27 mouse cellular contexts compared by ENCODE assay signal in the genomic region with DNA sequence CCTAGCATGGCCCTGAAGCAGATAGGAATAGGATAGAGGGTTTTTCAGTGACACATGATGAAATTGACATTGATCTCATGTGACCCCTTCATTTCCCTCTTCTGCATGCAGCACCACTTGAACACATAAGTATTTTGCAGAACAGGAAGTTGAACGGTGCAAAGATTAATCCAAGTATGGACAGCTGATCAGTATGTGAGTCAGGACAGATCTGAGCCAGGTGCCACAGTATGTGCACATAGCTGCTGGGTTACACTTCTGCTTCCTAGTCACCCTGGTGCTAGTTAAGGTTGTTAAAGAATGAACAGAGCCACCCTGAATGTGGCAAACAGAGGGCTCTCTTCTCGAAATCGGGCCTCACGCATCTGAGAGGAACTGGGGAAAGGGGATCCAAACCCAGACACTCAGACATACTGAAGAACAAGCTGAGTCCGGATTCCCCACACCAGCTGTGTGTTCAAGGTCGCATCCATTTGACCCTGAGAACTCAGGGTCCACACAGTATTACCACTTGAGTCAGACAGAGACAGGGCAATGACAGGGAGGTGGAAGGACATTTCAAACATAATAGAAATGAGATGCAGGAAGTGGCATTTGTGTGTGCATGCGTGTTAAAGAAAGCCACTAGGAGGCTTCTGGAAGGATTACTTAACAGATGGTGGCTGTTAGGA.
DNase-seq lines count a peak whose midpoint lies in the region; ATAC-seq lines count a peak whose summit lies in the region.
"Had no signal": no experiment of that assay in that cellular context is flagged by ENCODE, and none has a peak within 500 bp of the region (broad histone marks: within the 10 kb centered on the region; RNA-seq: fewer than 3 reads in every experiment).

No protein-coding gene starts in this region.

- ATAC-seq in heart, embryonic 15.5 days (replicated peaks; ENCODE audit: insufficient number of reproducible peaks, insufficient read depth, low FRiP score, low read depth) = no peak
- ATAC-seq in granulocyte monocyte progenitor cell, adult 5-6 weeks (replicated peaks; ENCODE audit: poor library complexity, severe bottlenecking) = peak; percentile 95
- ATAC-seq: activated CD4-positive, CD25-positive, alpha-beta regulatory T cell, adult 4 months; intestine, embryonic 15.5 days; liver, postnatal 0 days; lung, postnatal 0 days had no signal

- peak; percentile 51 for DNase-seq in adrenal gland, postnatal 14 days
- no peak for DNase-seq in adrenal gland, adult 8-10 months
- DNase-seq in heart, adult 18-20 months = no peak
- DNase-seq in ES-CJ7 (ENCODE audit: low read depth, low spot score) = peak; percentile 26
- no peak for DNase-seq in retina, postnatal 1 day
- DNase-seq in embryo, embryonic 11 days = no peak
- DNase-seq: cerebellum, adult 2 months; cerebellum, postnatal 25 days; gastrocnemius, adult 2 months; kidney, adult 8-10 months; kidney, postnatal 25 days; liver, postnatal 0 days; thymus, adult 18-20 months had no signal

- no peaks in the 10 kb centered on the region for H3K27me3 ChIP-seq in heart, embryonic 15.5 days
- H3K27me3 ChIP-seq: hindbrain, embryonic 15.5 days; intestine, embryonic 15.5 days; limb, embryonic 12.5 days; midbrain, embryonic 12.5 days; neural tube, embryonic 15.5 days had no signal

- H3K4me3 ChIP-seq in heart, embryonic 15.5 days = no peak overlapping the region
- H3K4me3 ChIP-seq: embryonic facial prominence, embryonic 10.5 days; forebrain, embryonic 10.5 days; hindbrain, embryonic 15.5 days; intestine, embryonic 15.5 days; layer of hippocampus, adult 2 months; limb, embryonic 12.5 days; midbrain, embryonic 12.5 days; neural tube, embryonic 15.5 days had no signal

- H3K4me1 ChIP-seq in heart, embryonic 15.5 days (replicated peaks) = peaks cover 59% of the 10 kb centered on the region
- H3K4me1 ChIP-seq: hindbrain, embryonic 15.5 days had no signal

- no peaks in the 10 kb centered on the region for H3K9me3 ChIP-seq in heart, embryonic 15.5 days (replicated peaks)
- H3K9me3 ChIP-seq: embryonic facial prominence, embryonic 10.5 days; forebrain, embryonic 10.5 days; hindbrain, embryonic 15.5 days; intestine, embryonic 15.5 days; limb, embryonic 12.5 days; midbrain, embryonic 12.5 days; neural tube, embryonic 15.5 days had no signal

- H3K36me3 ChIP-seq in heart, embryonic 15.5 days = no peaks in the 10 kb centered on the region
- H3K36me3 ChIP-seq: hindbrain, embryonic 15.5 days; neural tube, embryonic 15.5 days had no signal

- no peak overlapping the region for H3K9ac ChIP-seq in heart, embryonic 15.5 days
- H3K9ac ChIP-seq: hindbrain, embryonic 15.5 days; intestine, embryonic 15.5 days; limb, embryonic 12.5 days; liver, postnatal 0 days; midbrain, embryonic 12.5 days; neural tube, embryonic 15.5 days had no signal

- 73% methylated on average over 7 of the region's 7 CpGs for WGBS in heart, embryonic 15.5 days

- no peak overlapping the region for H3K4me2 ChIP-seq in heart, embryonic 15.5 days
- H3K4me2 ChIP-seq: hindbrain, embryonic 15.5 days; intestine, embryonic 15.5 days; limb, embryonic 12.5 days; liver, embryonic 11.5 days; midbrain, embryonic 12.5 days; neural tube, embryonic 15.5 days had no signal

- H3K27ac ChIP-seq in heart, embryonic 15.5 days = peak overlapping the region; percentile 61; the same call in 1 of the 2 replicates
- H3K27ac ChIP-seq: embryonic facial prominence, embryonic 10.5 days; forebrain, embryonic 10.5 days; hindbrain, embryonic 15.5 days; intestine, embryonic 15.5 days; layer of hippocampus, adult 2 months; limb, embryonic 12.5 days; macrophage; midbrain, embryonic 12.5 days; neural tube, embryonic 15.5 days had no signal

Comparison
In these comparisons a context has a peak if more than half of its experiments do, and no peak if none do; other contexts are left out.
1. DNase-seq: peak in adrenal gland, postnatal 14 days (single experiment) and ES-CJ7 (single experiment); none in adrenal gland, adult 8-10 months (single experiment), heart, adult 18-20 months (0 of 2), retina, postnatal 1 day (single experiment) and embryo, embryonic 11 days (single experiment).